Mouse (Mus musculus): ENCODE results near the gene Lrrc3c. TPM values are rescaled to one million over a fixed set of nuclear protein-coding genes. Genes with fewer than 3 reads are reported as not detected.
A peak's percentile ranks its signal among the peaks of the same experiment; 100 is the strongest.

Gene Lrrc3c
- not detected in 2 replicates for polyA plus RNA-seq (2016; fragmentation: Nextera tagmentation; extraction: Ambion mirVana)

DNA sequence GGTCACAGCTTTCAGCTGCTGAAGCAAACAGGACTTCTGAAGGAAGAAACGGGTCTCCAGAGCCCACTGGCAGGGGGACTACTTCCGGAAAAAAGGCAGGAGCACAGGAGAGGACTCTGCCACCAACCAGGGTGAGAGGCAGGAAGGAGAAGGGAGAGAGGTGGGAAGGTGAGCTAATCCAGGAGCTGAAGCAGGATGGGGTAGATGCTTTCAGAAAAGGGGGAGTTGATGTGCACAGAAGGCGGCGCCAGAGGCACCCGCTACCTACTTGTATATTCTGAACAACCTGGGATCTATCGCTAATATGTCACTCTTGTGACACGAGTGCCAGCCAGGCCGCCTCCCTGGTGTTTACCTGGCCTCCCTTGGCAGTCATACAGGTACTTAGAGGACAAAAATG is at the start of gene Lrrc3c:
Lrrc3c (plus strand) TSS at position 301 of the 400 bp plus-strand sequence.
- no peaks in the 10 kb centered on the region for H3K9me3 ChIP-seq (replicated peaks)
- ATAC-seq, result no peak
- WGBS (ENCODE audit: insufficient replicate concordance), result 74% methylated on average over 8 of the region's 8 CpGs
- no peaks in the 10 kb centered on the region for H3K36me3 ChIP-seq
- no peak within 1 kb of the TSS for H3K27ac ChIP-seq
- peaks cover 66% of the 10 kb centered on the region for H3K27me3 ChIP-seq (replicated peaks)
- H3K4me1 ChIP-seq, result peaks cover 18% of the 10 kb centered on the region
- no peak within 1 kb of the TSS for H3K9ac ChIP-seq
- no peak within 1 kb of the TSS for H3K4me3 ChIP-seq
- H3K4me2 ChIP-seq, result no peak within 1 kb of the TSS

GRCm38 (mm10) chr11:98549363-98549762 is 48.7 kb upstream of the Lrrc3c start:
- no peak overlapping the region for H3K4me3 ChIP-seq
- no peaks in the 10 kb centered on the region for H3K9me3 ChIP-seq (replicated peaks)
- no peak overlapping the region for H3K27ac ChIP-seq
- peaks cover 63% of the 10 kb centered on the region for H3K27me3 ChIP-seq (replicated peaks)
- H3K9ac ChIP-seq, result no peak overlapping the region
- ATAC-seq, result no peak
- H3K4me2 ChIP-seq, result no peak overlapping the region
- H3K36me3 ChIP-seq, result no peaks in the 10 kb centered on the region
- 47% methylated on average over 4 of the region's 4 CpGs for WGBS (ENCODE audit: insufficient replicate concordance)
- H3K4me1 ChIP-seq, result peaks cover 29% of the 10 kb centered on the region

DNA sequence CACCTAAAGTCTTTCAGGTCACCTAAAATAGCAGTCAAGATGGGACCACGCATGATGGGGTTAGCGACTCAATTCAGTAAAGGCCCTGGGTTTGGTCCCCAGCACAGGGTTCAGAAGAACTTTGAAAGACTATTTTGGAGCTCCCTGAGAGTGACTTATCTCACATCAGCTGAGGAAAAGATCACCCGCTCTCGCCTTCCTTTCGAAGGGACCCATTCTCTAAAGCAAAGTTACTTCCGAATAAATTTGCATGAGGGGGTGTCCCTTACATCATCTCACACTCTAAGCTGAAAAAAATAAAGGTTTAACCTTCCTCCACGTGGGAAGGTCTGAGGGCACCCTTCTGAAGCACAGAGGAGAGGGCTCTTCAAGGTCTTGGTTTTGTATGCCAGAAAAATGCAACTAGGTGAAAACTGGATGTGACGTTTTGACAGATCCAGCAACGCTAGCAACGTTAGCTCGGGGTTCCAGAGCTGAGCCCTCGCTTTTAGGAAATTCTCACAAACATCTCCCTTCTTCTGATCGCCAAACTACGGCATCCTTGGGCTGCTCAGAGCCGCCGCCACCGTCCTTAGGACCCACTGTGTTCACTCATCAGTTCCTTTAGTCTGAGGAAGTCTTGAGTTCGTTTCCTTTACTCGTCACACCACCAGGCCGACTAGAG is 47.6 kb upstream of the Lrrc3c start:
- peaks cover 52% of the 10 kb centered on the region for H3K27me3 ChIP-seq (replicated peaks)
- peaks cover 26% of the 10 kb centered on the region for H3K4me1 ChIP-seq
- peak overlapping the region; percentile 82; the same call in 1 of the 2 replicates for H3K27ac ChIP-seq
- ATAC-seq, result no peak
- 12% methylated on average over 20 of the region's 20 CpGs for WGBS (ENCODE audit: insufficient replicate concordance)
- peak overlapping the region; percentile 91 for H3K4me2 ChIP-seq
- peak overlapping the region; percentile 73 for H3K4me3 ChIP-seq
- peak overlapping the region; percentile 75 for H3K9ac ChIP-seq
- no peaks in the 10 kb centered on the region for H3K36me3 ChIP-seq
- no peaks in the 10 kb centered on the region for H3K9me3 ChIP-seq (replicated peaks)

GRCm38 (mm10) chr11:98550975-98551828 is 46.9 kb upstream of the Lrrc3c start, which contains the start of gene Zpbp2:
Gene Zpbp2 (plus strand): TSS chr11:98551097.
- H3K4me1 ChIP-seq, result peaks cover 20% of the 10 kb centered on the region

GRCm38 (mm10) chr11:98553966-98554365 is 44.1 kb upstream of the Lrrc3c start:
- Histone ChIP-seq H3K36me3 (no peaks in the 10 kb centered on the region), H3K4me3 (no peak overlapping the region), H3K9ac (no peak overlapping the region), H3K4me1 (peaks cover 20% of the 10 kb centered on the region), H3K27ac (no peak overlapping the region), H3K27me3 (replicated peaks) (peaks cover 29% of the 10 kb centered on the region), H3K9me3 (replicated peaks) (no peaks in the 10 kb centered on the region), H3K4me2 (no peak overlapping the region)
- WGBS (ENCODE audit: insufficient replicate concordance), result 79% methylated on average over 4 of the region's 4 CpGs
- ATAC-seq, result no peak

More at GRCm38 (mm10) chr11:98550975-98551828, 46.9 kb upstream of the Lrrc3c start, which contains the start of gene Zpbp2:
- H3K36me3 ChIP-seq, result no peaks in the 10 kb centered on the region
- ATAC-seq, result peak; percentile 99
- under 1% methylated on average over 49 of the region's 51 CpGs for WGBS (ENCODE audit: insufficient replicate concordance)
- H3K4me3 ChIP-seq, result peak within 1 kb of the TSS; percentile 73
- peaks cover 44% of the 10 kb centered on the region for H3K27me3 ChIP-seq (replicated peaks)
- H3K27ac ChIP-seq, result peak within 1 kb of the TSS; percentile 82
- H3K9me3 ChIP-seq (replicated peaks), result no peaks in the 10 kb centered on the region
- H3K4me2 ChIP-seq, result peak within 1 kb of the TSS; percentile 91
- H3K9ac ChIP-seq, result peak within 1 kb of the TSS; percentile 75

GRCm38 (mm10) chr11:98555124-98555700 is 42.9 kb upstream of the Lrrc3c start:
- Histone ChIP-seq H3K9me3 (replicated peaks) (no peaks in the 10 kb centered on the region), H3K27me3 (replicated peaks) (peaks cover 22% of the 10 kb centered on the region), H3K9ac (no peak overlapping the region), H3K4me1 (peaks cover 14% of the 10 kb centered on the region), H3K27ac (no peak overlapping the region), H3K4me3 (no peak overlapping the region), H3K4me2 (no peak overlapping the region), H3K36me3 (no peaks in the 10 kb centered on the region)
- ATAC-seq, result no peak
- WGBS (ENCODE audit: insufficient replicate concordance), result 63% methylated on average over 12 of the region's 12 CpGs

GRCm38 (mm10) chr11:98560942-98561341 is 37.1 kb upstream of the Lrrc3c start:
- Histone ChIP-seq H3K4me1 (no peaks in the 10 kb centered on the region), H3K9me3 (replicated peaks) (no peaks in the 10 kb centered on the region), H3K4me2 (no peak overlapping the region), H3K27me3 (replicated peaks) (peaks cover 29% of the 10 kb centered on the region), H3K36me3 (no peaks in the 10 kb centered on the region), H3K9ac (no peak overlapping the region), H3K27ac (no peak overlapping the region), H3K4me3 (no peak overlapping the region)
- 40% methylated on average over 7 of the region's 7 CpGs for WGBS (ENCODE audit: insufficient replicate concordance)
- no peak for ATAC-seq

- no peak overlapping the region for H3K27ac ChIP-seq
- no peaks in the 10 kb centered on the region for H3K9me3 ChIP-seq (replicated peaks)
- no peak overlapping the region for H3K9ac ChIP-seq
- H3K27me3 ChIP-seq (replicated peaks), result peaks cover 26% of the 10 kb centered on the region
- no peaks in the 10 kb centered on the region for H3K4me1 ChIP-seq
- no peaks in the 10 kb centered on the region for H3K36me3 ChIP-seq
- H3K4me2 ChIP-seq, result no peak overlapping the region
- no peak overlapping the region for H3K4me3 ChIP-seq
- ATAC-seq, result no peak
- 78% methylated on average over 3 of the region's 3 CpGs for WGBS (ENCODE audit: insufficient replicate concordance)
These were observed 35.1 kb upstream of the Lrrc3c start for GRCm38 (mm10) chr11:98563025-98563424.

DNA sequence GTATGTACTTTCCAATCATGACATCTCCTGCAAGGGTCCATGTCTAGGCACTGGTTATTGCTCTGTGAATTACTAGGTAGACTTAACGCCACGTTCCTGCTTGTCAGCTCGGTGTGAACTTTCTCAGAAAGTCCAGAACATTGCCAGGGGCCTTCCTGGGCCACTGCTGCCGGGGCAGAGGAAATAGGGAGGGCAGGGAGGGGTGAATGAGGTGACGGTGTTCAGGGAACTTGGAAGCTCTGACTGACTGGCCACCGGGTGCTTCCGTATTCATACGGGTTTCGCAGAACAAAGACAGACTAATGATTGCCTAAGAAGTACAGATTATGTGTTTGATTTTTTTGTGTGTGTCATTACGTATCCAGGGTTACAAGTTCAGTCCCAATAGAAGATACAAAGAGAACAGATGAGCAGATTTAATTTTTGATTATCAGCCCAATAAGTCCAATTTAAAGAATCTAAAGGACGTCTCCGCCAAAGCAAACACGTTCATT is 34.1 kb upstream of the Lrrc3c start:
- 61% methylated on average over 13 of the region's 13 CpGs for WGBS (ENCODE audit: insufficient replicate concordance)

DNA sequence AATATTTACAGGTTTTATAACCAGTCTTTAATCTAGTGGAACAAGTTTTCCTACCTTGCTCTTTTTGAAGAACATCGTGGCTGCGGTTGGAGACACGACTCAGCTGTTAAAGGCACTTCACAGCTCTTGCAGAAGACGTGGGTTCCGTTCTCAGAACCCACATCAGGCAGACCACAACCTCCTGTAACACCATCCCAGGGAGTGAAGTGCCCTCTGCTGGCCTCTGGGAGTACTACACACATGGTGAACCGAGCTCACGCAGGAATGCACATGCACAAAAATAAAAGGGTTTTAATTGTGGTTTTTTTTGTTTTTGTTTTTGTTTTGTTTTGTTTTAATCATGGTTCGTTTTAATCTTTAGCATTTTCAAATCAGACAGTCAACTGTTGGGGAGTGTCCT is 29.8 kb upstream of the Lrrc3c start:
- no peaks in the 10 kb centered on the region for H3K4me1 ChIP-seq

More for the DNA sequence above, 34.1 kb upstream of the Lrrc3c start:
- Histone ChIP-seq H3K9me3 (replicated peaks) (no peaks in the 10 kb centered on the region), H3K4me2 (no peak overlapping the region), H3K27me3 (replicated peaks) (peaks cover 21% of the 10 kb centered on the region), H3K4me3 (no peak overlapping the region), H3K36me3 (no peaks in the 10 kb centered on the region), H3K4me1 (no peaks in the 10 kb centered on the region), H3K9ac (no peak overlapping the region), H3K27ac (no peak overlapping the region)
- no peak for ATAC-seq

GRCm38 (mm10) chr11:98569461-98569860 is 28.6 kb upstream of the Lrrc3c start:
- Histone ChIP-seq H3K4me1 (no peaks in the 10 kb centered on the region), H3K9ac (no peak overlapping the region), H3K4me2 (no peak overlapping the region), H3K27me3 (replicated peaks) (peaks cover 11% of the 10 kb centered on the region; the same call in 1 of the 2 replicates), H3K36me3 (no peaks in the 10 kb centered on the region), H3K9me3 (replicated peaks) (no peaks in the 10 kb centered on the region), H3K4me3 (no peak overlapping the region), H3K27ac (no peak overlapping the region)
- ATAC-seq, result no peak
- WGBS (ENCODE audit: insufficient replicate concordance), result 62% methylated on average over 6 of the region's 6 CpGs

More for the DNA sequence above, 29.8 kb upstream of the Lrrc3c start:
- no peak overlapping the region for H3K27ac ChIP-seq
- H3K9me3 ChIP-seq (replicated peaks), result no peaks in the 10 kb centered on the region
- peaks cover 11% of the 10 kb centered on the region; the same call in 1 of the 2 replicates for H3K27me3 ChIP-seq (replicated peaks)
- no peak overlapping the region for H3K4me2 ChIP-seq
- ATAC-seq, result no peak
- no peak overlapping the region for H3K9ac ChIP-seq
- 78% methylated on average over 8 of the region's 8 CpGs for WGBS (ENCODE audit: insufficient replicate concordance)
- no peak overlapping the region for H3K4me3 ChIP-seq
- H3K36me3 ChIP-seq, result no peaks in the 10 kb centered on the region

All from liver, embryonic 12.5 days (tissue).